Mouse (Mus musculus) liver, embryonic 14.5 days (tissue): ENCODE measurements around the gene Tmem260. TPM values are rescaled to one million over a fixed set of nuclear protein-coding genes. Genes with fewer than 3 reads are reported as not detected.

Source experiments
- ATAC-seq: fragments of 200-750 bp; cut with Nextera tagmentation; 2 replicates; pipeline ENCODE4 v1.8.0; 2017; ENCODE audit warnings: moderate number of reproducible peaks, mild to moderate bottlenecking, moderate library complexity; ENCODE audit not compliant: insufficient read depth
- DNase-seq, 3 experiments: peaks; one replicate each; pipeline ENCODE4 v3.0.0-alpha.2; 2012 to 2013; ENCODE audit warnings: low read depth in 3 of 3, low spot score in 3 of 3
- H3K27ac ChIP-seq: fragments of 300-500 bp; sonication (generic); 2 replicates; pipeline ENCODE4 v1.5.1; 2014; ENCODE audit warnings: moderate library complexity, mild to moderate bottlenecking, control low read depth, inconsistent platforms
- H3K27me3 ChIP-seq: fragments of 300-500 bp; sonication (generic); 2 replicates; pipeline ENCODE4 v1.6.1; 2014; ENCODE audit warnings: mild to moderate bottlenecking, low read length, moderate library complexity; ENCODE audit not compliant: control insufficient read depth, insufficient read depth
- H3K36me3 ChIP-seq: fragments of 300-500 bp; sonication (generic); replicated peaks from 2 replicates; pipeline ENCODE4 v1.6.1; 2014; ENCODE audit warnings: low read depth; ENCODE audit not compliant: control insufficient read depth, insufficient read depth
- H3K4me1 ChIP-seq, 2 experiments: fragments of 200-500 bp in 1 of 2; fragments of 300-500 bp in 1 of 2; sonication (generic) in 1 of 2; replicated peaks; 2 replicates each; pipeline ENCODE4 v1.6.1; 2012 to 2014; ENCODE audit warnings: antibody characterized with exemption in 1 of 2, inconsistent platforms in 1 of 2, low read length in 1 of 2; ENCODE audit not compliant: control insufficient read depth in 2 of 2, insufficient read depth in 2 of 2
- H3K4me2 ChIP-seq: fragments of 300-500 bp; sonication (generic); 2 replicates; pipeline ENCODE4 v1.6.1; 2014; ENCODE audit warnings: low read depth, mild to moderate bottlenecking, control low read depth, moderate library complexity
- H3K4me3 ChIP-seq, 2 experiments: fragments of 200-500 bp in 1 of 2; fragments of 300-500 bp in 1 of 2; sonication (generic) in 1 of 2; 2 replicates each; pipeline ENCODE4 v1.5.1; 2012 to 2014; ENCODE audit warnings: low read depth in 2 of 2, low read length in 2 of 2, mild to moderate bottlenecking in 2 of 2, control low read depth in 1 of 2, inconsistent platforms in 1 of 2, moderate library complexity in 1 of 2; ENCODE audit not compliant: insufficient read depth in 1 of 2
- H3K9ac ChIP-seq: fragments of 300-500 bp; sonication (generic); replicated peaks from 2 replicates; pipeline ENCODE4 v1.6.1; 2014; ENCODE audit warnings: mild to moderate bottlenecking, control low read depth, moderate library complexity
- H3K9me3 ChIP-seq: fragments of 300-500 bp; sonication (generic); 2 replicates; pipeline ENCODE4 v1.6.1; 2016; ENCODE audit warnings: low read length, mixed read lengths; ENCODE audit not compliant: control insufficient read depth
- CTCF ChIP-seq: IDR thresholded peaks from 2 replicates; pipeline ENCODE4 v1.5.1; 2016; ENCODE audit warnings: antibody characterized with exemption, low read depth, control low read depth
- EP300 ChIP-seq: IDR thresholded peaks from 2 replicates; pipeline ENCODE4 v1.6.1; 2016; ENCODE audit warnings: antibody characterized with exemption, low read depth
- WGBS: fragments of 180-500 bp; shearing (Covaris S2); extraction: QIAGEN DNeasy Blood & Tissue Kit; methylation state at CpG from one replicate; pipeline ENCODE4 v1.1.7; 2014; ENCODE audit not compliant: insufficient replicate concordance; 5-methylcytosine and 5-hydroxymethylcytosine counted together
- polyA plus RNA-seq, 2 experiments: library from polyadenylated mRNA; depleted of rRNA in 1 of 2; stranded (reverse) in 1 of 2; unstranded in 1 of 2; fragments of >200 nt; fragmentation: Nextera tagmentation in 1 of 2; extraction: Ambion mirVana in 1 of 2; gene quantifications; 2 replicates each; pipeline versions ENCODE4 v1.2.1 to v1.2.3; 2012 to 2014

Gene Tmem260
- polyA plus RNA-seq, 2 experiments: 4.0 to 6.1 TPM

- 35% methylated on average over 9 of the region's 9 CpGs for WGBS
- peak; percentile 80 for TF ChIP-seq CTCF
- no peak for TF ChIP-seq EP300
- Histone ChIP-seq H3K9ac (no peak overlapping the region), H3K4me2 (no peak overlapping the region), H3K9me3 (no peaks in the 10 kb centered on the region), H3K4me3 (no peak overlapping the region), H3K27me3 (no peaks in the 10 kb centered on the region), H3K27ac (no peak overlapping the region), H3K36me3 (no peaks in the 10 kb centered on the region), H3K4me1 (no peaks in the 10 kb centered on the region)
- DNase-seq (no peak), ATAC-seq (no peak)
Observed at GRCm38 (mm10) chr14:48524135-48524534, 78.2 kb downstream of the Tmem260 start.

- DNase-seq (no peak), ATAC-seq (no peak)
- TF ChIP-seq EP300: no peak
- TF ChIP-seq CTCF: no peak
- Histone ChIP-seq H3K27ac (no peak overlapping the region), H3K27me3 (no peaks in the 10 kb centered on the region), H3K4me2 (no peak overlapping the region), H3K4me3 (no peak overlapping the region), H3K4me1 (no peaks in the 10 kb centered on the region), H3K9me3 (no peaks in the 10 kb centered on the region), H3K9ac (no peak overlapping the region), H3K36me3 (no peaks in the 10 kb centered on the region)
- WGBS: 70% methylated on average over 6 of the region's 6 CpGs
Observed at GRCm38 (mm10) chr14:48525055-48525454, 79.1 kb downstream of the Tmem260 start.

DNA sequence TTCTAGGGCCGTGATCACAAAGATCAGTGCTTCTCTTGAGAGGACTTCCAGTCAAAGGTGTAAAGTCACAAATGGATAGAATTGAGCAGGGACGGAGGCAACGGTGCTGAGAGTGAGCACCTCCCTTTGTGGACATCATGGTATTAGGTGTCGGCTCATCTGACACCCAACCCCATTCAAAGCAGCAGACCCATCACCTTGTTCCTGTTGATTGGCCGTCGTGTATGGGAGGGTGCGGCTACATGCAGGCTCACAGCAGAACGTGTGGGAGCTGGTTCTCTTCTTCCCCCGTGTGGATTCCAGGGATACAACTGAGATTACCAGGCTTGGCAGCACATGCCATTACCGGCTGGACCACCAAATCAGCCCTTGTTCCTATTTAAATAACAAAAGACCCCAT is 84.7 kb downstream of the Tmem260 start:
- Histone ChIP-seq H3K27ac (no peak overlapping the region), H3K27me3 (no peaks in the 10 kb centered on the region), H3K4me2 (no peak overlapping the region), H3K36me3 (no peaks in the 10 kb centered on the region), H3K9ac (no peak overlapping the region), H3K9me3 (no peaks in the 10 kb centered on the region), H3K4me3 (no peak overlapping the region), H3K4me1 (no peaks in the 10 kb centered on the region)
- WGBS: 60% methylated on average over 10 of the region's 10 CpGs
- no peak for TF ChIP-seq CTCF
- no peak for TF ChIP-seq EP300
- ATAC-seq (no peak), DNase-seq (no peak)

GRCm38 (mm10) chr14:48537795-48538766 is 92.2 kb downstream of the Tmem260 start:
- Histone ChIP-seq H3K4me2 (peak overlapping the region; percentile 81), H3K9ac (peak overlapping the region; percentile 95), H3K36me3 (no peaks in the 10 kb centered on the region), H3K4me3 (peak overlapping the region; percentile 64 to 79), H3K27ac (peak overlapping the region; percentile 98), H3K27me3 (no peaks in the 10 kb centered on the region), H3K4me1 (peaks cover 29 to 38% of the 10 kb centered on the region in 2 experiments), H3K9me3 (no peaks in the 10 kb centered on the region)
- DNase-seq (peak; percentile 84 to 87 (median 87)), ATAC-seq (peak; percentile 96)
- WGBS: 15% methylated on average over 14 of the region's 14 CpGs
- TF ChIP-seq EP300 (peak; percentile 90), CTCF (peak; percentile 78)

DNA sequence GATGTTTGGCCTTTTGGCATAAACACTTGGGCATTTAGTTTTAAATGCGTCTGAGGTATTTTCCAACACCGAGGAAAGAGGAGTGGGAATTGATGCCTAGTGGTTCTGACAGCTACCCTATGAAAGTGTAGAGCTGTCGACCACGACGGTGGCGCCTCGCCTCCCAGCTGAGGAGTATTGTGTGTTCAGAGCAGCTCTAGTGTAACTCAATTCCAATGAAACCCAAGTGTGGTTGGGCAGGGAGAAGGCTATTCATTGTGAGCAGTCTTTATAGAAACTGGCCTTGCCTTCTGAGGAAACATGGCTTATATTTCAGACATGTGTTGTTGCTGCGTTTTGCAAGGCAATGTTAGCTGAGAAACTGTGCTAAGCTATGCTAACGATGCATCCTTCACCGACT is 99.2 kb downstream of the Tmem260 start:
- 72% methylated on average over 10 of the region's 10 CpGs for WGBS
- TF ChIP-seq EP300: no peak
- no peak for TF ChIP-seq CTCF
- no peak overlapping the region for H3K4me2 ChIP-seq
- DNase-seq (no peak), ATAC-seq (no peak)
- no peak overlapping the region for H3K27ac ChIP-seq
- H3K27me3 ChIP-seq: no peaks in the 10 kb centered on the region
- H3K4me1 ChIP-seq: peaks cover 8 to 30% of the 10 kb centered on the region in 2 experiments
- H3K4me3 ChIP-seq: no peak overlapping the region
- H3K9ac ChIP-seq: no peak overlapping the region
- no peaks in the 10 kb centered on the region for H3K36me3 ChIP-seq
- H3K9me3 ChIP-seq: no peaks in the 10 kb centered on the region
